Mouse (Mus musculus) layer of hippocampus, adult 9-10 months (tissue): ENCODE measurements around the gene Oxct1.

ENCODE experiments used
- DNase-seq: peaks from one replicate; pipeline ENCODE4 v3.0.0; 2022; ENCODE audit warnings: low spot score

Oxct1 gene

DNA sequence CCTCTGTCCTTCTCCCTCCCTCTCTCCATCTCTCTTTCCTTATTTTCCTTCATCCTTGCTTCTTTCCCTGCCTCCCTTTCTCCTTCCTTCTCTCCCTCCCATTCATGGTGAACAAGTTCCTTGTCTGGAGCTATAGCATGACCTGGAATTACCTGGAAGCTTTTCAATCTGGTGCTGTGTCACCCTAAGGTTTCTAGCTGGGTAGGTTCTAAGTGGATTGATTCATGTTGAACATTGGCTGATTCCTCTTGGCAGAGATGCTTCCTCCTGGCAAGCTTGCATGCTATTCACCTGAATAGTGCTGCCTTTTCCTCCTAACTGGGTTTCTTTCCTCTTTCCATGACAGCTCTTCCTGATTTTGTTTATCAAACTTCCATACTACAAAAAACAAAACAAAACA lies 2.8 kb downstream of the Oxct1 start:
- DNase-seq: no peak

DNA sequence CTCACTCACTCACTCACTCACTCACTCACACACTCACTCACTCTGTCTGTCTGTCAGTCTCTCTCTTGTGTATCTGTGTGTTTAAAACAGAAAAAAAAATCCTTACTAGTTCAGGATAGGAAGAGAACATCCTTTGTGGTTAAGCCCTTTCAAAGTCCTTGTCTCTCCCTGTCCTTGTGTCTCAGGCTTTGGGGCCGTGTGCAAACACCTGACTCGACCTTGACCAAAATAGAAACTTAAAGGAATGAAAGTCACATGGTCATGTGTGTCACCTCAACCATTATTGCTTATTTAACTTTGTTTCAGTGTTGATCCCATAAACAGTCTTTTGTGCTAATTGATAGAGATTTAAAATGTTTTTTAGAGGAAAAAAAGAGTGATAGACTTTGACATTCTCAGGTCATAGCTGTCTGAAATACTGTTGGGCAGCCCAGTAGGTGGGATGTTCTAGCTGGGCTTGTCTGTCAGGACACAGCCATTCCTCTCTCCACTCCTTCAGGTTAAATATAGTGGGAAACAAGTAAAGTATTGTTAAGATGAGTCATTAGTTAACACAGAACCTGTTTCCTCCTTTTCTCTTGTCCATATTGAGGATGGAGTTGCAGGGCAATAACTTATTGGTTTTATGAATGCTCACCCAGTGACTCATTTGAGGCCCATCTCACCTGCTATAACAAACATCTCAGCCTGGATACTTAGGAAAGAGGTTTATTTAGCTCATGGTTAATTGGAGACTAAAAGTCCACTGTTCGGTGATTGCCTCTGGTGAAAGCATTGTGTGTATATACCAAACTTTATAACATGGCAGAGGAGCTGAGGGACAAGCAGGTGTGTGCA lies 7.2 kb downstream of the Oxct1 start:
- no peak for DNase-seq

DNA sequence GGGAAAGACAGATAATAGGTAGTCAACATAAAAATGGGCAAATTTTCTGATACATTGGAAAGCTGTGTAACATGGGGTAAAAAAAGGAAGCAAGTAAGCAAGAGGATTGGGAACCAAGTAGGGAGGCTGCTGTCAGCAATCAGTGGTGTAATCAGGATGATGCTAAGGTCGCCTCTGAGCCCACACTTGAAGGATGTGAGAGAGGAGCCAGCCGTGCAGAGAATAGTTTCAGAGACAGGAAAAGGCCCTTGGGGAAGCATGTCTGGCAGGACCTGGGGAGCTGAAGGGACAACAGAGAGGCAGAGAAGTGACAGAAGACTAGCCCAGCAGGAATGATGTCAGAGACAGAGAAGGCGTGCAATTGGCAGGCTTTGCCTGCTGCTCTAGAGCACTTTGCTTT lies 16.2 kb downstream of the Oxct1 start:
- DNase-seq: no peak

DNA sequence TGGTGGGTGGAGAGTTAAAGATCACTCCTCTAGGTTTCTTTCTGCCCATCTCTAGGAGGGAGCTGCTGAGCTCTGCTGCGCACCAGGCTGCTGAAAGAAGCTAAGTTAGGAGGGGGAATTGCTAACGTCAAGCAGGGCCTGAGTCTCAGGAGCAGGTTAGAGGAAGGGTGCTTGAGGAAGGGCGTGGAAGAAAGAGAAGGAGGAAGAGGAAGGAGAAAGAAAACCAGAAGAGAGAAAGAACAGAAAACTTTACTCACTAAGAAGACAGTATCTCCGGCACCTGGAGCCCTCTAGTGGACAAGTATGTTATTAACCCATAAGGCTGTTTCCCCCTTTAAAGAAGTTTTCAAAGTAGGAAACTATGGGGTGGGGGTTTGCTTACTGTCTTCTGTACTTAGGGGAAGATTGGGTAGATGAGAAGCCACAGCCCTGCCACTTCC lies 16.9 kb downstream of the Oxct1 start:
- peak; percentile 40 for DNase-seq

DNA sequence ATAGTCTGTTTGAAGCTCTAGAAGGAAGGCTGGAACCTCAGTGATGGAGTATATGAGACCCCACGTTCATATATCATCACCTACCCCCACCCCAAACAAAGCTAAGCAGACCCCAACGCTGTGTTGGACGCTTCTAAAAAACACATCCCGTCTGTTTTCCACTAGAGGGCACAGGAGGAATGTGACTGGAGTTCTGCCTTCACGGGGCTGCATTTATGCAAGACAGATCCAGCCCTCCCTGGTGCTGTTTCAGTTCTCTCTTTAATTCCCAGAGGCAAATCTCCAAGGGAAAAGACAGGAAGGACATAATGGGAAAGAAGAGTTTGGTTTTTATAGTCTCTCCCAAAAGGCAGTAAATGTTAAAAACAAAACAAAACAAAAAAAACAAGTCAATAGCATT lies 30.4 kb downstream of the Oxct1 start:
- no peak for DNase-seq

DNA sequence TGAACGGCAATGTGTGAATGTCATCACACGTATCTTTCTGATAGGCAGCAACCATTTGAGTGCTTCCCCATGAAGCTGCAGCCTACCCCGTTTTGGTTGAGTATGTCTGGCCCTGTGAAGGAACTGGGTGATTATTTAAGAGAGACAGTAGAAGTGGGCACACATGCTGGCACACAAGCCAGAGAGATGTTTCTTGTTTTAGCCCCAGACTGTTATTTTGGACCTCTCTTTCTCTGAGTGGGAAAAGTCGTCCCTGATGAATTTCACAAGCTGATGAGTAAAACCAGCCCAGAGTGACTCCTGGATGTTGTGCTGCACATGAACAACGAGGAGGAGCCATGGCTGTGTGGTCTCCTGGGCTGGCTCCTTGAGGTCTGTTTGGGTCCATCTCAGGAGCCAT lies 37.4 kb downstream of the Oxct1 start:
- DNase-seq: no peak

DNA sequence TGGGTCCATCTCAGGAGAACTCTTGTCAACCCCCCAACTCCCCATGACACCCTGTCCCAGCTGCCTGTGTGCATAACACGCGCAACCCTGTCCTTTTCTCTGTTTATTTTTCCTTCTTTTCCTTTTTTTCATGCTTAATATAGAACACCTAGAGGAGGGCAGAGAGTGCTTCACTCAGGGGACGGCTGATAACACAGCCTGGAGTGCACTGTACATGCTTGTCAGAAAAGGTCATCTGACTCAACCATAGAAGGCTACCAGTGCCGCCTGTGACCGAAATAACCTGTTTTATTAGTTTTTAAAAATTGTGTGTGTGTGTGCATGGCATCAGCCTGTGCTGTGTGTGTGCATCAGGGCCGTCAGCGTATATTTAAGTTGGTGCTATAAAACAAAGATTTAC lies 37.8 kb downstream of the Oxct1 start:
- no peak for DNase-seq

DNA sequence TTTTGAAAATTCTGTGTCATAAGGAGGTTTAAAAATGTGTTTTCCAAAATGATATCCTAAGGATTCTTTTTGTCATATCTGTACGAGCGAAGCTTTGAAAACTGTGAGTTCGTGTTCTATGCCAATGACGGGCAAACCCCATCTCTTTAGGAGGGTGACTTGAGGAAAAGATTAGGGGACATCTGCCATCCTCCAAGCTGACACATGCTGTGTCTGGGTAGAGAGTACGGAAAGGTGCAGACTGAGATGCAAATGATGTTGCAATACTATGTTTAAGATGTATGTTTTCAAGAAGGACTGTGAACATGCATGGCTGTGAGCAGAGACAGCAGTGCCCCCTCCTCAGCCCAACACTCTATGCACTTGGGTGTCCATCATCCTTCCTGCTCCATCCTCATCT lies 38.5 kb downstream of the Oxct1 start:
- no peak for DNase-seq

DNA sequence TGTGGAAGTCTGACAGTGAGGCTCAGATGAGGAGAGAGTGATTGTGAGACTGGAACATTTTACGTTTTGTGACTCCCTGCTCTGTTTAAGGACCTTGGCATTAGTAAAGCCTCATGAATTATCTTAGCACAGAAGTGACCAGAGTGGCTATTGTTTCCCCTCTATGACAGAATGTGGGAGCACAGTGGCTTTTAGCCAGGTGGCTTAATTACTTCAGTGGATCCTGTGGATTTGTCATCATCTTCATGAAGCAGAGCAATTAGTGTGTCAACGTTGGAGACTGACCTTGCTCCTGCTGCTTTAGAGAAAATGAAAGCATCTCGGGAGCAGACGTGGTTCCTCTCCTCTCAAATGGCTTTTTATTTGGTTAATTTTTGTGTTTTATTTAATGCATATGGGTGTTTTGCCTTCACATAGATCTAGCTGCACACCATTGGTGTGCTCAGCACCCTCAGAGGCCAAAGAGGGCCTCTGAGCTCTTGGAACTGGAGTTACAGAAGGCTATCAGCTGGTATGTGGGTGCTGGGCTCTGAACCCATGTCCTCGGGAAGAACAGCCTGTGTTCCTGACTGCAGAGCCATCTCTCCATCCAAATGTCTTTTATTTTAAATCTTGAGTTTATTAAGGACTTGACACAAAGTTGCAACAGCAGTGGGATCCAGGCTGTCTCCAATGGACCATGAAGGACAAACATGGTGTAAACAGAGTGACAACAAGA lies 41.2 kb downstream of the Oxct1 start:
- DNase-seq: no peak

DNA sequence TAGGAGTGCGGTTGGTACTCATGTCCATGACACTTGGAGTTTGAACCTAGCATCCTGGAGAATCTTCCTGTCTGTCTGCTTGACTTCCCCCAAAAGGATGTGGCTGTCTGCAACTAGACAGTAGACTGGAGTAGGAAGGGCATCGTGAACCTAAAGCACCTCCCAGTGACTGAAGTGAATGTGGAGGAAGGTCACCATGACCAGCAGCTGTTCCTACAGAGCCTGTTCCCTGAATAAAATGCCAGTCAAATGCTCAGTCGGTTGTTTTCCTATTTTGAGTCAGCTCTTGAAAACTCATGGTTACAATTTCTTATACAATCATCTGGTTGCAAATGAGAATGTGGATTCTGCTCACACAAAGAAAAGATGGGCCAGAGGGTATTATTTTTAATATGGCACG lies 51.8 kb downstream of the Oxct1 start:
- no peak for DNase-seq

DNA sequence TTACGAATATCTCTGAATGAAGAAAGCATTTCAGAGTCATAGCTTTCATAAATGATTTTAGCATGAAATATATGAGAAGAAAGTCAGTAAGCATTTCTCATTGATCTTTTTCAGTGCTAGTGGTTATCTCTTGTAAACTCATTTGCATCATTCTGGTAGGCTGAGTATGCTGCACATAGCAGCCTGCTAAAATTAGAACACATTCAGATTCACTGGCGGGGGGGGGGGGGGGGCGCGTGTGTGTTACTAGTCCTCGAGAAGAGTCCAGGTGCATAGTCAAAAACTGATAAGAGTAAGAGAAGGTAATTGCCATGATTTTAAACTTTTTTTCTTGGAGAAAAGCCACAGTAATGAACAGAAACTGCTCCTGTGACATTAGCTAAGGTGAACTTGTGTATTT lies 52.6 kb downstream of the Oxct1 start:
- DNase-seq: no peak

DNA sequence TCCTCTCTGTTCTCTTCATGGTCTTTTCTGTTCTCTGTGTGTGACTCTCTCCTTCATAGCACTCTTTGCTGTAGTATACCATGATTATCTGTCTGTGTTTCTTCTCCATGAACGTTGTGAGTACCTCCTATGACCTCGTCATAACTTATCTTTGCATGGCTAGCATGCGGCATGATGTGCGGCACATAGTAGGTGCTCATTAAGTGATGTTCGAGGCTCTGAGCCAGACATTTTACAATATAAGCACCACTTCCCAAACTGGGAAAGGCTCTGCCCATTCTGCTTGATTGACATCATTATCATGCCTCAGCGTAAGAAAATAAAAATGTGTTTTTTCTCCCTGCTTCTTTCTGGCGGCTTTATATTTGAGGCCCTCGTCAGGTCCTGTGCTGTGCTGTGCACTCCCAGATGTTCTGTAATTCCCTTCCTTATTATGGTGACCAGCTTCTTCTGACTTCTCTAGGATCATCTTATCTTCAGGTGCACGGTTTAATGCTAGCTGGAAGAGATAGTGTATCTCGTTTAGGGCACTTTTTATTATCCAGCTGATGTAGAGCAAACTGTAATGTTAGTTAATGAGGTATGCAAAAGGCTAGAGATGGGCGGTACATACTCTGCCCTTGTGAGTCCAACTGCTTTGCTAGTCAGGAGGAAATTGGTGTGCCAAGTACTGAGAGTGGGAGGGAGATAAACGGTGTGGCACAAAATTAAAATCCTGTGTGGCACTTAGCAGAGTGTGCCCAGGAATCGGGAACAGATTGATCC lies 53.4 kb downstream of the Oxct1 start:
- DNase-seq: no peak

DNA sequence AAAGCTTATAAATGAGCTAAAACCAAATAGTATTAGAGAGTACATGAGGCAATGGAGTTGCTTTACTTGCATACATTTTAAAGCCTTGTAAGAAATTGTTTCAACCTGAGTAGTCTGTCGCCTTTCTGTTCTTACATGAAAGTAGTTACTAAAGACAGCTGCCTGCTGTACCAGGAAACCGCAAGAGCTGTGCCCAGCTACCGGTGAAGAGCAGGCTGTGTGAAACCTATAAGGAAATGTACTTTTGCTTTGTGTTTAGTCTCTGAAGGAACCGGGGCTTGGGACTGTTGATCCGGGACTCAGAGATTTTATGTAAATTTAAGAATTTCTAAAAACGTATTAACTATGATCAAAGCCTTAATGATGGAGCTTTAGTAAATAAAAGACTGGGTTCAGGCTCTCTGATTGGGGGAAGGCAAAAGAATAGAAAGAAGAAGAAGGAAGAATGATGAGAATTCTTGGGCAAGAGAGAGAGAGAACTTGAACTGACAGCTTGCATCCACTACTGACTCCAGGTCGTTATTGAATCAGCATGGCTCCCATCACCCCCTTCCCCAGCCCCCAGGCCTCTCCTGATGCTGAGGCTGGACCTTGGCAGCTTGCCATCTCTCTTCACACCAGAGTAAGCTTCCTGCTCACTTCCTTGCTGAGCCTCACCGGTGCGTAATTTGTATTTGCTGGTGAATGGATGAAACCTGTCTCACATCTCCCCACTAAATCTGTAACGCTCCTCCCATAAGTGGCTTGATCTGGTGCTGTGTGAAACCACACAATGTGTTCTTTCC lies 59.6 kb downstream of the Oxct1 start:
- no peak for DNase-seq

DNA sequence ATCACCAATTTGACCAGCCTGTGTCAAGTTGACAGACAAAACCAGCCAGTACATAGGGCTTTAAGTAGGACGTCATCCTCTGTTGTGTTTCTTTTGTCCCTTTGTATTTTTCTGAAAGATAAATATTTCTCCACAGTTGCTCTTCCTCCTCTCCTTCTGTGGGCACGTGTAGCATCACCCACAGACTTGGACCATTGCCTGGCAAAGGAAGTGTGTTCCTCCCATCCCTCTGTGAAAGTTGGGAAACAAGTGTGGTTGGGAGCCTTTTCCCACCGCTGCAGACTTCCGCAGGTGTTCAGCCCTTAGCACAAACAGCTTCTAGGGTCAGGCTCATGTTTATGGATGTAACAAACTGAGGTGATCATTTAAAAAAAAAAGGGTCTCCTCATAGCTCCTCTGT lies 61.3 kb downstream of the Oxct1 start:
- DNase-seq: no peak

DNA sequence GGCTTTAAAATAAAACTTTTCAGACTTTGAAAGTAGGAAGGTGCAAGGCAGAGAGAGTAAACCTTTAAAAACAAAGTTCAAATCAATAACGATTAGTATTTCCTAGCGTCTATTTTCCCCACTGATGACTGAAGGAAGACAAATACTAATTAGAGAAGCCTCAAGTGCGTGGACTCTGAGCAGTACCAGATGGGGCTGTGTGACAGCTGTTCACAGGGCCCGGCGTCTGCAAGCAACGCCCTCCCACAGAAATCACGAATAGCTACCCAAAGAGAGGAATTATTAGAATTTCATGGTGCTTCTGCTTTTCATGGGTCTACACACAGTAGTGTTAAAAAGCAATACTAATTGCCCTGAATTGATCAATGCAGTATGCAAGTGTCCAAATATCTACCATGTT lies 61.7 kb downstream of the Oxct1 start:
- DNase-seq: peak; percentile 27

DNA sequence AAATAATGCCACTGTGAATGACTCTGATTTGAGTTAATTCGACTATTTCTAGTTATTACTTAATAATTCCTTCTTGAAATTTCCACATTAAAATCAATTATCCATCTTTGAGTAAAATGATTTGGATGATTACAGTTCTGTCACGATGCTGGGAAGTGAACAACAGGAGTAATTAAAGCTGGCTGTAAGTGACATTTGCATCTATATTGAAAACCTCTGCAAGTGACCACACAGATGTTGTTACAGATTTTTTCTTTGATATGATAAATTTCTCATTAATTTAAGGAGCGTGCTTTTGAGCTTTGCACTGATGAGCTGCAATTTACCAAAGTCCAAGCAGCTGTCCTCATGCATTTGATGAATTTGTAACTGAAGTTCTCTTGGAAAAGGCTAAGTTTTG lies 64.4 kb downstream of the Oxct1 start:
- no peak for DNase-seq

DNA sequence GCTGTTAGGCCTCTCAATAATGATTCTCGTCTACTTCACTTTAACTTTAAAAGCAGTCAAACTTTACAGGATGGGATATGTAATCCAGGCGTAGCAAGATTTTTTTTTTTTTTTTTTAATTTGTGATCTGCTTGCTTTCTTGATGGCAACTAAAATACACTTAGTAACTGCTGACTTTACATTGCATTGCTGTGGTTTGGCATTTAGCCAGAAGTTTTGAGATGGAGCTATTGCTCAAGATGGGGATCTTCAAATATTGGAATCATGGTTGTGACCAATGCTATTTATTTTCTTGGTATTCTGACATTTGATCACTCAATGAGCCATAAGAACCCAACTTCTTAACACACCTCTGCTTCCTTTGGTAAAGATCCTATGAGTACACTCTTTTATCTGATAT lies 66.4 kb downstream of the Oxct1 start:
- DNase-seq: no peak

DNA sequence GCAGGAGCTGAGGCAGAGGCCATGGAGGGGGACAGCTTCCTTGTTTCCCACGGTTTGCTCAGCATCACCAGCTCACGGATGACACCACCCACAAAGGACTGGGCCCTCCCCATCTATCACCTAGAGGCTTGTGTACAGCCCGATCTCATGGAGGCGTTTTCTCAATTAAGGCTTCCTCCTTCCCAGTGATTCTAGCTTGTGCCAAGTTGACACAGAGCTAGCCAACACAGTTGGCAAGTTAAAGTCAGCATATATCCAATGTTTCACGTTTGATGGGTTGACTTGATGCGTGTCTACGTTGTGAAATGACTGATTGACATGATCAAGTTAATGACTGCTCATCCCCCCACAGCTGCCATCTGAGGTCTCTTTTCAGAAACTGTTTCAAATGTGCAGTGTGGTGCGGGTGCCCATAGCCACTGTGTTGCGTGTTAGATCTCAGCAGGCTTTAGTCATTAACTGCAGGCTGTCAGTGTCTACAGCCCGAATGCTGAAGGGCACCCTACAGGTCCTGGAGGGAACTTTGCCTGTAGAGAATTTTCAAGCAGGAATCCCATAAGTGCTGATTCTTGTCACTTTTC lies 74.2 kb downstream of the Oxct1 start:
- DNase-seq: no peak

DNA sequence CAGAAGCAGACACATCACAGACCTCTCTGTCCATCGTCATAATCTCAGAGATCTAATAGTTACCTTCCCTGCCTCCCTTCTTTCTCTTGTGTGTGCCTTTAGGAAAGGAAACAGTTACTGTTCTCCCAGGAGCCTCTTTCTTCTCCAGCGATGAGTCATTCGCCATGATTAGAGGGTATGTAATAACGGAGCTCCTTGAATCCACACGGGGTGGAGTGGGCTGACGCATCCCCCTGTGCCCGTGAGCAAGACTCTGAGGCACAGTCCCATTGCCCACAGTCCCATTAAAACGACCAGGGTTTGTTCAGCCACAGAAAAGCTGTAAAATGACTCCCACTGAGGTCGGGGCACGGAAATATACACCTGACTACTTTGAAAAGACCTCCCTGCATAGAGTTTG lies 74.8 kb downstream of the Oxct1 start:
- DNase-seq: no peak

DNA sequence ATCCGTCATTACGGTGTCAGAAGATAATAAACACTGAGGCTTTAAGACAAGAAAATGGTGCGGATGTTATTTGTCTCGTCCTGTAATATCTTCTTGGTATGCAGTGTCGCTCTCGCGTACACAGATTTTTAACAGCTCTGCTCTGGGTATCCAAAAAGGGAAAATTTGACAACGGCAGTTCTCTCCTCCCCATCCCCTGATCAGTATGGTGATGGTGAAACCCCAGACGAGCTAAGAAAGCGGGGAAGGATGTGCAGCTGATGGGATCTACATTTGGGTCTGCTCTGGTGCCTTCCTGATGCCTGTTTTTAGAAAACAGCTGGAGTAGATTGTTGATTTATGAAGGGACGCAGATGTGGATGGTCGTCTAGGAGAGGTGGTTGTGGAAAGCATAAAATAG lies 78.1 kb downstream of the Oxct1 start:
- no peak for DNase-seq

DNA sequence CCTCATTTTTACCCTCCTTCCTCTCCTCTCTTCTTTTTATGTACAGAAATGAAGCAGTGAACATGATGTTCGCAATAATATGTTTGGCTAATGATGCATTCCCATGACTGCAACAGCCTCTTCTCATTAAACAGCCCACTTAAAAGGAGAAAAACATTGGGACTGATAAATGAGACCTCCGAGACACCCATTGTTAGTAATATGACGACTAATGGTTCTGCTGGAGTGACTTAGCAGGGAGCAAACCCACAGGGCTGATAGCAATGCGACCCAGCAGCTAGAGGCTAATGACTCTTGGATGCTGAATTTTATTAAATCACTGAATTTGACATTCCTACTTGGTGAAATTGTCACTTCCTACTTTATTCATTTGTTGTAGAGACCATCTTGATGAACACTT lies 79.3 kb downstream of the Oxct1 start:
- DNase-seq: no peak

DNA sequence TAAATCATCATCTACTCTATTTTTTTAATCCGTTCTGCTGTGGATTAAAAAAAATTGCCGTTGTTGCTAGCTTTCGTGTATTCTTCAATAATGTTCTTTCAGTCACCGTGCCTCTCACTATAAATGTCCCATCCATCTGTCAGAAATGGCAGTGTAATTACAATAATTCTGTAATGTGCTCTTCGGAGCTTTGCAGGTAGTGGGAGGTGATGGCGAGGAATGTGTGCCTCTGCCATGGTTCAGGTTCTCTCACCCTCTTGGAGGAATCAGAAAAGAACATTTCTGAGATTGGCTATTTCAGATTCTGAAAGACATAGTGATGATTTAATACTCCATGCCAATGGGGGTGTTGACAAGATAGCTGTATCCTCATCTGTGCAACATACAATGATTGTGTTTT lies 93.8 kb downstream of the Oxct1 start:
- DNase-seq: no peak
